Mouse (Mus musculus) hindbrain, embryonic 15.5 days (tissue): Measurements from ENCODE around the gene Snx12. TPM values are rescaled to one million over a fixed set of nuclear protein-coding genes. Genes with fewer than 3 reads are reported as not detected.
A peak's percentile ranks its signal among the peaks of the same experiment; 100 is the strongest.
"Not testable (repeated sequence)": the region's sequence is repeated elsewhere in the genome, so short reads cannot be mapped to it uniquely, and the experiment has no call there.

Experiments
- ATAC-seq: fragments of 200-750 bp; cut with Nextera tagmentation; 2 replicates; pipeline ENCODE4 v1.8.0; 2017; ENCODE audit warnings: low read depth, moderate number of reproducible peaks, moderate TSS enrichment; ENCODE audit not compliant: low FRiP score
- H3K27ac ChIP-seq: fragments of 300-500 bp; sonication (generic); replicated peaks from 2 replicates; pipeline ENCODE4 v1.5.1; 2015; ENCODE audit warnings: mild to moderate bottlenecking, inconsistent platforms
- H3K27me3 ChIP-seq: fragments of 300-500 bp; sonication (generic); 2 replicates; pipeline ENCODE4 v1.6.1; 2015; ENCODE audit warnings: control low read depth, inconsistent platforms
- H3K36me3 ChIP-seq: fragments of 300-500 bp; sonication (generic); 2 replicates; pipeline ENCODE4 v1.6.1; 2015; ENCODE audit warnings: control low read depth, inconsistent platforms
- H3K4me1 ChIP-seq: fragments of 300-500 bp; sonication (generic); replicated peaks from 2 replicates; pipeline ENCODE4 v1.6.1; 2015; ENCODE audit warnings: control low read depth, inconsistent platforms
- H3K4me2 ChIP-seq: fragments of 300-500 bp; sonication (generic); 2 replicates; pipeline ENCODE4 v1.6.1; 2015; ENCODE audit warnings: moderate library complexity, mild to moderate bottlenecking, inconsistent platforms
- H3K4me3 ChIP-seq: fragments of 300-500 bp; sonication (generic); 2 replicates; pipeline ENCODE4 v1.5.1; 2015; ENCODE audit warnings: mild to moderate bottlenecking, inconsistent platforms
- H3K9ac ChIP-seq: fragments of 300-500 bp; sonication (generic); 2 replicates; pipeline ENCODE4 v1.6.1; 2015; ENCODE audit warnings: inconsistent platforms
- H3K9me3 ChIP-seq: fragments of 300-500 bp; sonication (generic); 2 replicates; pipeline ENCODE4 v1.6.1; 2016; ENCODE audit warnings: control low read depth, inconsistent platforms
- WGBS: fragments of 180-500 bp; shearing (Covaris S2); methylation state at CpG from one replicate; pipeline ENCODE4 v1.1.7; 2015; 5-methylcytosine and 5-hydroxymethylcytosine counted together
- polyA plus RNA-seq: library from polyadenylated mRNA; unstranded; fragments of >200 nt; fragmentation: Nextera tagmentation; extraction: Ambion mirVana; gene quantifications from 2 replicates; pipeline ENCODE4 v1.2.1, GENCODE M21; 2015

Snx12 gene
- polyA plus RNA-seq, 1 experiment from 2014 or later, result 47.6 TPM

GRCm38 (mm10) chrX:101131001-101131400 lies 91.4 kb downstream of the Snx12 start:
- Histone ChIP-seq H3K4me2 (no peak overlapping the region), H3K9me3 (no peaks in the 10 kb centered on the region), H3K4me1 (no peaks in the 10 kb centered on the region), H3K27ac (no peak overlapping the region), H3K27me3 (no peaks in the 10 kb centered on the region), H3K4me3 (no peak overlapping the region), H3K9ac (no peak overlapping the region), H3K36me3 (no peaks in the 10 kb centered on the region)
- 26% methylated on average over 7 of the region's 7 CpGs for WGBS
- no peak for ATAC-seq

DNA sequence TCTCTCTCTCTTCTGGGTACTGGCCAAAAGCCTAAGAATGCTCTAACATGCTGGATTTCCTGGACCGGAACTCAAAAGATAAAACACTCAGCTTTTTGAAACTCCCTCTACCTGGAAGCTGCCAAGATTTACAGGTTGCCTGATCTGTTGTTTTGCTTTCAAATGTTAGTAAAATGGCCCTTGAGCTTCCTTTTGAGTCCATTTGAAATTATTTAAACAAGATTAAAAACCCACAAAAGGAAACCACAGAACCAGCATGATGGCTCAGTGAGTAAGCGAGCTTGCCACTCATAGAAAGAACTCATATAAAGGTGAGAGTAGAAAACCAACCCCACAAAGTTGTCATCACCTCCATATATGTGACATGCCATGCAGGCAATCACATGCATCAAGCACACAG lies 93.8 kb downstream of the Snx12 start:
- Histone ChIP-seq H3K27me3 (no peaks in the 10 kb centered on the region), H3K4me2 (no peak overlapping the region), H3K9ac (no peak overlapping the region), H3K9me3 (no peaks in the 10 kb centered on the region), H3K4me3 (no peak overlapping the region), H3K4me1 (no peaks in the 10 kb centered on the region), H3K36me3 (no peaks in the 10 kb centered on the region), H3K27ac (no peak overlapping the region)
- no peak for ATAC-seq
- WGBS, result 86% methylated on average over 2 of the region's 2 CpGs

GRCm38 (mm10) chrX:101126977-101127376 lies 95.4 kb downstream of the Snx12 start:
- Histone ChIP-seq H3K27me3 (no peaks in the 10 kb centered on the region), H3K9ac (no peak overlapping the region), H3K4me3 (no peak overlapping the region), H3K4me1 (no peaks in the 10 kb centered on the region), H3K9me3 (no peaks in the 10 kb centered on the region), H3K36me3 (no peaks in the 10 kb centered on the region), H3K27ac (no peak overlapping the region), H3K4me2 (no peak overlapping the region)
- 50% methylated on average over 2 of the region's 2 CpGs for WGBS
- no peak for ATAC-seq

DNA sequence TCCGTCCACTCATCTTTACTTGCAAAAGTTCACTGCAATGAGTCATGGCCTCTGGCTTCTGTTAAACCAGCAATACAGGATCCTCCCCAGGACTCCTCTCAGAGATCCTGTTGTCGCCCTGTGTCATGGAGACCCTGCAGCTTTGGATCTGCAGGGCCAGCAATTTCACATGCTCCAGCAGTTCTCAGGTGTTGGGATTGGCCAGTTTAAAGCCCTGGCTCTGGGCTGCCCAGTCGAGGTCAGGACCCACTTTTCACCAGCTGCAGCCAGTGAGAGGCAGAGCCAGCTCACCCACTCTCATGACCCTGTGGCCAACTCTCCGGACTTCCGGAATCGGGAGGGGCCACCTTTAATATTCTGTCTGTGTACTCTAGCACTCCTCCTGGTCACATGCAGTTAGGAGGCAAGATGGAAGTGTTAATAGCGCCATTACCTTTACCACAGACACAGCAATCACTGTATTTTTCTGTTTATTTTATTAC lies 95.8 kb downstream of the Snx12 start:
- H3K4me2 ChIP-seq, result no peak overlapping the region
- no peak for ATAC-seq
- WGBS, result 77% methylated on average over 7 of the region's 7 CpGs
- H3K9me3 ChIP-seq, result no peaks in the 10 kb centered on the region
- H3K4me3 ChIP-seq, result no peak overlapping the region
- H3K36me3 ChIP-seq, result no peaks in the 10 kb centered on the region
- no peaks in the 10 kb centered on the region for H3K27me3 ChIP-seq
- no peaks in the 10 kb centered on the region for H3K4me1 ChIP-seq
- no peak overlapping the region for H3K9ac ChIP-seq
- H3K27ac ChIP-seq, result no peak overlapping the region

DNA sequence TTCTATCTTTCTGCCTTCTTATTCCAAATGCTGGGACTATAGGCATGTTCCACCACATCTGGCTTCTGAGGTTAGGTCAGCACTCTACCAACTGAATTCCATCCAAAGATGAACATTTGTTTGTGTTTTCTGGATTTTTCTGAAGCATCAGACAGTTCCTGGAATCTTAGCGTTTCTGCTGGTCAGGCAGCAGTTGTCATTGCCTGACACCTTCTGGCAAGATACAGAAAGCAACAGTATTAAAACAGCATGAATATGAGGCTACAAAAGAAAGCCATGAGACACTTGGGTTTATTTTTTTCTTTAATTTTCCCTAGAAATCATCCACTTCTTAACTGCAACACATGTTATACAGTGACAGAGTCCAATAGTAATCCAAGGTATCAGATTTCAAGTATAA lies 101.8 kb downstream of the Snx12 start:
- H3K36me3 ChIP-seq, result no peaks in the 10 kb centered on the region
- H3K9ac ChIP-seq, result no peak overlapping the region
- 57% methylated on average over 1 of the region's 1 CpGs for WGBS
- H3K27ac ChIP-seq, result no peak overlapping the region
- no peaks in the 10 kb centered on the region for H3K4me1 ChIP-seq
- no peaks in the 10 kb centered on the region for H3K9me3 ChIP-seq
- no peak overlapping the region for H3K4me2 ChIP-seq
- H3K4me3 ChIP-seq, result no peak overlapping the region
- no peak for ATAC-seq
- no peaks in the 10 kb centered on the region for H3K27me3 ChIP-seq

- Histone ChIP-seq H3K4me2 (peak within 1 kb of the TSS; percentile 69), H3K36me3 (no peaks in the 10 kb centered on the region), H3K27ac (no peak within 1 kb of the TSS), H3K27me3 (no peaks in the 10 kb centered on the region), H3K9me3 (no peaks in the 10 kb centered on the region), H3K9ac (no peak within 1 kb of the TSS), H3K4me3 (peak within 1 kb of the TSS; percentile 36), H3K4me1 (no peaks in the 10 kb centered on the region)
- 32% methylated on average over 11 of the region's 11 CpGs for WGBS
- ATAC-seq, result no peak
These were observed 136.4 kb downstream of the Snx12 start, which contains the start of gene Slc7a3 for GRCm38 (mm10) chrX:101085920-101086319. TSS of gene Slc7a3 (minus strand) at chrX:101086020.

DNA sequence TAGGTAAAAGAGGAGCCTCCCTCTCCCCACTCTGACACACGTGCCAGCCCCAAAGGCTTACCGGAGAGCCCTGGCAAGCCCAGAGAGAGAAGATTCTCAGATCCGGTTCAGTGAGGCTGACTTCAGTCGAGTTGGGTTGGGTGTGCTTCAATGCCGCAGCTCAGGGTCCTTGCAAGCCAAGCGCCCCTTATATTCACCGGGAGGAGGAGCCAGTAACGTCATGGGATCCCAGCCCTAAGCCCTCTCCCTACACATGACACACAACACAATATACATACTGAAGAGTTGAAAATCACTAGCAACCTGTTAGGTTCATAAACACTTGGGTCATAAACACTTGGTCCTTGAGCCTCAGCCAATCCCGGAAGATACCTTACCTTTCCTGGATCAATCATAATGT lies 137.2 kb downstream of the Snx12 start:
- peak; percentile 71; the same call in 1 of the 2 replicates for ATAC-seq
- H3K9ac ChIP-seq, result not testable (repeated sequence)
- 18% methylated on average over 5 of the region's 9 CpGs for WGBS

DNA sequence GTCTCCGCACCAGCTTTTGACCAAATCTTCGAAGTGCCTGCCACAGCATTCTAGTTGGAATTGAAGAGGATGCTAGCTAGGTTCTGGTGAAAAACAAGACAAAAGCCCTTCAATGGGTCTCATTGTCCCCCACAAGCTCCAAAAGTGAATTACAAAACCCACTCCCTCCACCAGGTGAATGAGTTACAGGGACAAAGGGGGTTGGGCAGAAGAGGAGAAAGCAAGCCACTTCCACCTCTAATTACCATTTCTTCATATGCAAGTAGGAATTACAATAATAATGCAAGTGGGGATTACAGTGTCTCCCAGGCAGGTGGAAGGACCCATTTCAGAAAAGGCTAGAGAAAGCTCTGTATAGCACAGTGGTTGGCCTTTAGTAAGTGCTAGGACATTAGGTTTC lies 138.2 kb downstream of the Snx12 start:
- peak overlapping the region; percentile 69 for H3K4me2 ChIP-seq
- H3K27me3 ChIP-seq, result no peaks in the 10 kb centered on the region
- H3K9ac ChIP-seq, result no peak overlapping the region
- H3K9me3 ChIP-seq, result no peaks in the 10 kb centered on the region
- no peak for ATAC-seq
- no peaks in the 10 kb centered on the region for H3K36me3 ChIP-seq
- no peak overlapping the region for H3K4me3 ChIP-seq
- 58% methylated on average over 2 of the region's 2 CpGs for WGBS
- H3K27ac ChIP-seq, result no peak overlapping the region
- H3K4me1 ChIP-seq, result no peaks in the 10 kb centered on the region

More for the DNA sequence above, 137.2 kb downstream of the Snx12 start:
- not testable (repeated sequence) for H3K9me3 ChIP-seq, H3K27ac ChIP-seq, H3K36me3 ChIP-seq, H3K4me1 ChIP-seq, H3K27me3 ChIP-seq
- H3K4me2 ChIP-seq, result peak overlapping the region; percentile 69
- peak overlapping the region; percentile 36 for H3K4me3 ChIP-seq

DNA sequence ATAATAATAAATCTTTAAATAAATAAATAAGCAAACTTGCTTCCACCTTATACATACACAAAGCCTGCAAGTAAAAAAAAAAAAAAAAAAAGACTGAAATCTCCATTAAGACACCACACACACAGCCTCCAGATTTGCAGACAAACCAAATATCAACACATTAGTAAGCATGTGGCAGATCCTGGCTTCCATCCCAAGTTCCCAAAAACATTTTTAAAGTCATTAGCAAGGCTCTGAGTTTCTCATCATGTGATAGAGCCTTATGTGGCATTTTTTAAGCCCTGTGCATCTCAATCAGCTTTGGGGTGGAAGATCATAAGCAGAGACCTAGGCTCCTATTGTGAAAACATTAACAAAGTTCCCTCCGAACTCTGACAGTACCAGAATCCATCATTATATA lies 157.1 kb downstream of the Snx12 start:
- ATAC-seq, result no peak
- no peaks in the 10 kb centered on the region for H3K27me3 ChIP-seq
- no peak overlapping the region for H3K27ac ChIP-seq
- H3K9ac ChIP-seq, result no peak overlapping the region
- no peaks in the 10 kb centered on the region for H3K36me3 ChIP-seq
- no peak overlapping the region for H3K4me2 ChIP-seq
- H3K4me3 ChIP-seq, result no peak overlapping the region
- 77% methylated on average over 1 of the region's 1 CpGs for WGBS
- no peaks in the 10 kb centered on the region for H3K4me1 ChIP-seq
- no peaks in the 10 kb centered on the region for H3K9me3 ChIP-seq

DNA sequence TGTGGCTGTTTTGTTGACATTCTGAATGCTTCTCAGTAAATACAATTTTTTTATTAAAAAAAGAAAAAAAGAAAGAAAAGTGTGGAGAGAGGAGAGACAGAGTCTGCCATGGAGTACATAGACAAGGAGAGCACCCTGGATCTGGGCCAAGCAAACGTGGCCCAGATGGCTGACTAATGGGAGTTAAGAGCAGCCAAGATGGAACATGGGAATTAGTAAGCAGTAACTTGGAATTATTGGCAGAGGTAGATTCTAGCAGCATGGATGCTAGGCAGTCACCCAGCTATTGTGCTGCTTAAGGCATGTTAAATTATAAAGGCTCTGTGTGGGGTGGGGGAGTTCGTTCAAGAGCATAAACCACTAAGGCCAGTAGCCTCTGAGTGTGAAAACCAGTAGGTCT lies 158.9 kb downstream of the Snx12 start:
- Histone ChIP-seq H3K27me3 (no peaks in the 10 kb centered on the region), H3K27ac (no peak overlapping the region), H3K4me1 (no peaks in the 10 kb centered on the region), H3K4me2 (no peak overlapping the region), H3K36me3 (no peaks in the 10 kb centered on the region), H3K9ac (no peak overlapping the region), H3K9me3 (no peaks in the 10 kb centered on the region), H3K4me3 (no peak overlapping the region)
- no peak for ATAC-seq
- WGBS, result 67% methylated on average over 2 of the region's 2 CpGs

- no peak for ATAC-seq
- Histone ChIP-seq H3K27me3 (no peaks in the 10 kb centered on the region), H3K36me3 (no peaks in the 10 kb centered on the region), H3K4me3 (no peak within 1 kb of the TSS), H3K9me3 (no peaks in the 10 kb centered on the region), H3K9ac (no peak within 1 kb of the TSS), H3K4me2 (no peak within 1 kb of the TSS), H3K27ac (no peak within 1 kb of the TSS), H3K4me1 (no peaks in the 10 kb centered on the region)
- 90% methylated on average over 31 of the region's 31 CpGs for WGBS
These were observed 162.8 kb downstream of the Snx12 start, which contains the start of gene Tex11 for GRCm38 (mm10) chrX:101059541-101059940. TSS of gene Tex11 (minus strand) at chrX:101059667.
